8 mouse cellular contexts compared by ENCODE assay signal in the genomic region with DNA sequence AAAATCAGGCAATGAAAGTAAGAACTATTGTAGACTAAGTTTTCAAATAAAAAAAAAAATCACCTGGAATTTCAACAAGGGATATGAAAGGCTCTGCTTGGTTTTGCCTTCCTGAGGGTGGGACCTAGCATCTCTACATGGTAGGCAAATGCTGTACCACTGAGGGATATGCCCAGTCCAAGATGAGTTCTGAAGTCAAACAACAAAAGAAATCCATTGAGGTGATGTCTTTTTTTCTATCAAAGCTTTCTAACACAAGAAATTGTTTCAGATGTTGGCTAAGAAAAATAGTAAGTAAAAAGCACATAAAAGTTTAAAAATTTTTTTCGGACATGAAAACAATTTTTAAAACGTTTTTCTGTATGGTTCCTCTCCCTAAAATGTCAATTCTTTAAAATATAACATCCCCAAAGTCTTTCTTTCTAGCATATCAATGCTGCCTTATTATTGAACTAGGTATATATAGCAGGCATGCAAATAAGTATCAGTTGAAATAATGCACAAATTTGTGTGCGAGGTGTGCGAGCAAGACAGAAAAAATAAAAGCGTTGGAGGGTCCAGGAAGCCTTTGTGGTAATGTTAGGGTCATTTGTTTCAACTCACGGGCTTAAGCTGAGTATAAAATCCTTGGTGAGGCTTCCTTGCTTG. TPM values are rescaled to one million over a fixed set of nuclear protein-coding genes. Genes with fewer than 3 reads are reported as not detected.
DNase-seq lines count a peak whose midpoint lies in the region; ATAC-seq and TF ChIP-seq lines count a peak whose summit lies in the region.

No protein-coding gene starts in this region.

- DNase-seq in kidney, postnatal 4 days, result no peak
- DNase-seq in hindbrain, postnatal 0 days (ENCODE audit: low spot score), result no peak
- no peak for DNase-seq in gastrocnemius, adult 8-10 months (ENCODE audit: low spot score in 2 of 2)
- no peak for DNase-seq in layer of hippocampus, postnatal 14 days (ENCODE audit: low spot score in 2 of 2)

- 23% methylated on average over 6 of the region's 6 CpGs for WGBS in kidney, embryonic 14.5 days
- 24% methylated on average over 6 of the region's 6 CpGs for WGBS in hindbrain, postnatal 0 days
- 23% methylated on average over 6 of the region's 6 CpGs for WGBS in midbrain, embryonic 15.5 days

- H3K27me3 ChIP-seq in kidney, embryonic 14.5 days (ENCODE audit: control insufficient read depth, insufficient read depth, low read length), result no peaks in the 10 kb centered on the region
- H3K27me3 ChIP-seq in hindbrain, postnatal 0 days (ENCODE audit: insufficient read depth, low read length), result no peaks in the 10 kb centered on the region
- H3K27me3 ChIP-seq in midbrain, embryonic 15.5 days (replicated peaks), result no peaks in the 10 kb centered on the region

- no peaks in the 10 kb centered on the region for H3K9me3 ChIP-seq in kidney, embryonic 14.5 days (ENCODE audit: control insufficient read depth, low read length)
- H3K9me3 ChIP-seq in hindbrain, postnatal 0 days (ENCODE audit: low read length), result no peaks in the 10 kb centered on the region
- no peaks in the 10 kb centered on the region for H3K9me3 ChIP-seq in midbrain, embryonic 15.5 days

- peak overlapping the region; percentile 35 for H3K4me2 ChIP-seq in kidney, embryonic 14.5 days (replicated peaks; ENCODE audit: low read depth, low read length)
- H3K4me2 ChIP-seq in hindbrain, postnatal 0 days (ENCODE audit: low read depth, low read length), result peak overlapping the region; percentile 55
- peak overlapping the region; percentile 54 for H3K4me2 ChIP-seq in midbrain, embryonic 15.5 days

- no peaks in the 10 kb centered on the region for H3K36me3 ChIP-seq in kidney, embryonic 14.5 days (ENCODE audit: control insufficient read depth, insufficient read depth, low read length)
- H3K36me3 ChIP-seq in hindbrain, postnatal 0 days (ENCODE audit: insufficient read depth, low read length), result no peaks in the 10 kb centered on the region
- H3K36me3 ChIP-seq in midbrain, embryonic 15.5 days (replicated peaks), result no peaks in the 10 kb centered on the region

- no peaks in the 10 kb centered on the region for H3K4me1 ChIP-seq in kidney, embryonic 14.5 days (ENCODE audit: control insufficient read depth, insufficient read depth, low read length)
- no peaks in the 10 kb centered on the region; the same call in 1 of the 2 replicates for H3K4me1 ChIP-seq in brown adipose tissue, adult 24 weeks (ENCODE audit: control insufficient read depth, insufficient read depth, insufficient read length, low read length)
- no peaks in the 10 kb centered on the region for H3K4me1 ChIP-seq in hindbrain, postnatal 0 days (ENCODE audit: insufficient read depth, low read length)
- H3K4me1 ChIP-seq in midbrain, embryonic 15.5 days, result peaks cover 3% of the 10 kb centered on the region

- no peak for ATAC-seq in kidney, embryonic 14.5 days (ENCODE audit: low FRiP score, low TSS enrichment)
- ATAC-seq in hindbrain, postnatal 0 days, result no peak
- no peak for ATAC-seq in midbrain, embryonic 15.5 days (replicated peaks)
- ATAC-seq in frontal cortex, adult (ENCODE audit: low TSS enrichment), result no peak

- no peak overlapping the region for H3K9ac ChIP-seq in kidney, embryonic 14.5 days (ENCODE audit: low read depth, low read length)
- no peak overlapping the region for H3K9ac ChIP-seq in hindbrain, postnatal 0 days (replicated peaks; ENCODE audit: low read length)
- H3K9ac ChIP-seq in midbrain, embryonic 15.5 days, result no peak overlapping the region

- TF ChIP-seq CTCF in hindbrain, postnatal 0 days (IDR thresholded peaks at IDR 0.05; ENCODE audit: low read depth), result no peak

- H3K4me3 ChIP-seq in kidney, embryonic 14.5 days (ENCODE audit: low read length), result peak overlapping the region; percentile 74; the same call in 1 of the 2 replicates
- peak overlapping the region; percentile 57 for H3K4me3 ChIP-seq in brown adipose tissue, adult 24 weeks (ENCODE audit: insufficient read depth, low read depth, low read length)
- H3K4me3 ChIP-seq in hindbrain, postnatal 0 days (ENCODE audit: low read length), result peak overlapping the region; percentile 68
- peak overlapping the region; percentile 38 for H3K4me3 ChIP-seq in midbrain, embryonic 15.5 days

- no peak overlapping the region for H3K27ac ChIP-seq in kidney, embryonic 14.5 days (ENCODE audit: low read depth, low read length)
- no peak overlapping the region for H3K27ac ChIP-seq in brown adipose tissue, adult 24 weeks (replicated peaks; ENCODE audit: low read depth, low read length)
- no peak overlapping the region for H3K27ac ChIP-seq in hindbrain, postnatal 0 days
- H3K27ac ChIP-seq in midbrain, embryonic 15.5 days, result peak overlapping the region; percentile 68; the same call in 1 of the 2 replicates

RNA-seq across cellular contexts. Expression of a gene that starts 0.6 kb away (rescaled TPM):
- 17.6 and 26.4 TPM in 2 replicates for polyA plus RNA-seq in kidney, embryonic 14.5 days (2014; fragmentation: Nextera tagmentation; extraction: Ambion mirVana)
- 60.3 and 65.3 TPM in 2 replicates for polyA plus RNA-seq in brown adipose tissue, adult 24 weeks (2012; ENCODE audit: insufficient read depth, insufficient read length, missing spikeins)
- total RNA-seq in hindbrain, postnatal 0 days (2014; rRNA removed), result 31.8 and 44.8 TPM in 2 replicates
- 17.3 and 18.4 TPM in 2 replicates for polyA plus RNA-seq in hindbrain, postnatal 0 days (2015; fragmentation: Nextera tagmentation; extraction: Ambion mirVana)
- 20.8 and 22.8 TPM in 2 replicates for polyA plus RNA-seq in midbrain, embryonic 15.5 days (2015; fragmentation: Nextera tagmentation; extraction: Ambion mirVana)
- 10 to 100 TPM; 13.6 to 20.4 (median 17.5) TPM for total RNA-seq in gastrocnemius, adult 8-10 months (2022)
- 10 to 100 TPM; 19.2 to 20.9 TPM for total RNA-seq in layer of hippocampus, postnatal 14 days (2021)
